Mouse (Mus musculus): ENCODE measurements at regions not wholly inside any gene's neighbourhood (a gene's known extent, or its start where the extent isn't known, plus 50 kb on each side); places are given as distances from the start of the nearest gene placed in this dataset.

- no peak for TF ChIP-seq POLR2A (IDR thresholded peaks at IDR 0.05; ENCODE audit: borderline replicate concordance, low read depth, low read length)
- TF ChIP-seq CTCF (IDR thresholded peaks at IDR 0.05; ENCODE audit: low read depth, low read length): no peak
These were observed 135.3 kb downstream of the Vegfa start for GRCm38 (mm10) chr17:45896922-45897302.
